Mouse (Mus musculus) gastrocnemius, postnatal 10 days (tissue): ENCODE measurements around the gene Klf12. TPM values are rescaled to one million over a fixed set of nuclear protein-coding genes. Genes with fewer than 3 reads are reported as not detected.
"Not testable (repeated sequence)": the region's sequence is repeated elsewhere in the genome, so short reads cannot be mapped to it uniquely, and the experiment has no call there.

Experiments used
- DNase-seq: peaks from one replicate; pipeline ENCODE4 v3.0.0; 2021; ENCODE audit warnings: mixed read lengths
- total RNA-seq, 2 experiments: library from RNA; stranded (reverse); gene quantifications; 2 replicates each; pipeline ENCODE4 v1.2.3; 2021

Klf12 gene
- total RNA-seq, 2 experiments from 2014 or later, result 11.8 to 14.2 TPM

DNA sequence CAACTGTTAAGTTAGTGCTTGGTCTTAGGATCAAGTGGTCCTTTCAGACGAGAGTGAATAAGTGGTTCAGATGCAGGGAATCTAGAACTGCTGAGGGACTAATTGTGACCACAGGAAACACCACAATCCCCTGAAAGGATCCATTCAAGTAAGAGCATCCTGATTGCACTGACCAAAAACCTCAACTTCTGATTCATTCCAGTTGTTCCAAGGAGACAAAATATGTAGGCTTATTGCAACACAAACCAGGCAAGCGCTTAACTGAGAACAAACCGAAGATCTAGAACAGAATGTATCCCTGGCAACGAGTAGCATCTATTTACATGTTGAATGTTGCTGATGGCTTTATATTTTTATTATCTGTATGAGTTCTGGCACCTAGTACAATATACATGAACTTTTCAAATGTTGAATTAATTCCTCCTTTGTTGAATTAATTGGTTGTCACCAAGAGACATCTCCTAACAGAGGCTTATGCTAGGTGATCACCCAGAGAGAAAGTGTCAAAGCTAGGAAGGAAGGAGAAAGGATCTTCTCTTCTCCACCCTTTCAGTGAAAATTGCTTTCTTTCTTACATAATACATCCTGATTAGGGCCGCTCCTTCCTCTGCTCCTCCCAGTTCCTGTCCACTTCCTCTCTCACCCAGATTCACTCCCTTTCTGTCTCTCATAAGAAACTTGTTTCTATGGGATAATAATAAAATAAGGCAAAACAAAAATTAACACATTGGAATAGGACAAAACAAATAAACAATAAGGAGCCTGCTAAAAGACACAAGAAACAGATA lies 407.5 kb downstream of the Klf12 start:
- no peak for DNase-seq

DNA sequence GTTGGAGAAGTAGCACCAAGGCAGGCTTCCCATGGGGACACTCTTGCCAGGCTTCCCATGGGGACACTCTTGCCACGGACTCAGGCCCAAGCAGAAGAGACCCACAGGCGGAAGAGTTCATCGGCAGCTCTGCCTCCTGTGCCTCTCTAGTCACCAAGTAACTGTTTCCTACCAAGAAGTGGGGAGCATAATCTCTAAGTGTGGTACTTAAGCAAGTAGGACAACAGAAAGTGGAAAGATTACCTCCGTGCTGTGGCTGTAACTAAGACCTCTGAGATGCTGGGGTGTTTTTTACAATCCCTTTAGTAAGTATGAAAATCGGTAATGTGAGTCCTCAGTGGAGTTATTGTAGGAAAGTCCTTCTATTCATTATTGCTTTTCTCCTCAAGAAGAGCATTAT lies 410.8 kb downstream of the Klf12 start:
- DNase-seq, result no peak

DNA sequence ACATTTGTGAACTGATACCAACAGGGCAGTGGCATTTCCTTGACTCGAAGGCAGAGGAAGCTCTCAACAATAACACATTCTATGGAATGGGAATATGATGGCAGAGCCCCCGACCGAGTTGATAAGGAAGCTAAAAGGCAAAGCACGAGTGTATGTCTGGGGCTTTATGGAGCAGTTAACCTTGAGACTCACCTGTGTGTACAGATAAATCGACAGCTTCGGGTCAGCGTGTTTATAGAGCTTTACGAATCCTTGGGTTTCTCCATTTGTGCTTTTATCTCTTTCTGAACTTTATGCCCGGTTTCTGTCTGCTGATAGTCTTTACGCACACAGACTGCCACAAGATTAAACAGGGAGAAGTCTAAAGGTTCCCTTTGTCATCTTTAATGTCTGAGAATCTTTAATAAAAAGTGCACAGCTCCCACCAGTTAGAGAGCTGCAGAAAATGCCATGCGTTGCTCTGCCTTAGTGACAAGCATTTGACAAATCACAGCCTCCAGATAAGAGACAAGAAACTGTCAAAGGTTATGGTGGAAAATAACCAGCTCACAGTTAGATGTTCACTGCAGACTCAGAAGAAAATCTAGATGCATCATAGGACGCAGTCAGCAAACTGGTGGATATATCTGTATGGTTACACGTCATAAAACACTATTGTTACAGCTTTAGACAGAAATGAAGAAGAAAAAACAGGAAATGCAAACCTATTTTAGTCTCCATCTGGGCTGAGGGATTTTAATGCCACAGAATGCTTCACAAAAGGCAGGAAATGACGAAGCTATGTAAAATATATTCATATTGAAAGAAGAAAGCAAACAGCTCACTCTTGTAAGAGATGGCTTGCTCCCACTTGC lies 428.1 kb downstream of the Klf12 start:
- no peak for DNase-seq

- DNase-seq, result not testable (repeated sequence)
Observed at GRCm38 (mm10) chr14:99854467-99854807, 430.0 kb downstream of the Klf12 start.

GRCm38 (mm10) chr14:99853769-99854466 lies 430.6 kb downstream of the Klf12 start:
- DNase-seq, result not testable (repeated sequence)

DNA sequence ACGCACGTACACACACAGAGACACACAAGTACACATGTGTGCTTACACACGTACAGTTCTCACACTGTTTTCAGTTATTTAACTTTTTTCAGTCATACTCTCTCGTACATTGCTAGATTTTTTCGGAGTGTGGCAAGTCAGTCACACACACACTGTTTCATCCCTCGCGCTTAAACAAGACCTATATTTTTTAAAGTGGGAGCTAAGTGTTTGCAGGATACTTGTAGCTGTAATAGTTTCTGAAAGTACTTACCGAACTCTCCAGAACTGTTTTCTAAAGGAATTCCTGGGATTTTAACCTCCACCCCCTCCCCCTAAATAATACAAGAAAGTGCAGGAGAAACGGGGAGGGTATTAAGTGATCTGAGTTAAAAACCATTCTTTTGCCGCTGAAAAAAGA lies 434.1 kb downstream of the Klf12 start:
- no peak for DNase-seq

GRCm38 (mm10) chr14:99847502-99847901 lies 437.0 kb downstream of the Klf12 start:
- no peak for DNase-seq

DNA sequence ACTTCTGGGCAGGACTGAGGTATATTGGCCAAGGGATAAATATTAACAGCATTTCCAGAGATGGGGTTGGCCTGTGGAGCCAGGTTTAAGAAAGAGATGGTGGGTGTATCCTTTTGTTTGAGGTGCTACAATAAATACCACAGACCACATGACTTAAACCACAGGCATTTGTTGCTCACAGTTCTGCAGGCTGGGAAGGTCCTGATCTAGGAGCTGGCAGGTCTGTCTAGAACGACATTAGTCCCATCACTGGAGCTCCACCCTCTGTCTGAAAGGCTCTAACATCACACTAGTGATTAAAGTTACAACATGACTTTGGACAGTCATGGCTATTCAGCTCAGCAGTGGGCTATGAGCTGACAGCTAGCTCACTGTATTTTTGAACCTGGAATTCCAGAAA lies 457.8 kb downstream of the Klf12 start:
- no peak for DNase-seq
